Mouse (Mus musculus) retina, adult 2 months (tissue): Measurements from ENCODE around the gene Synrg.
A peak's percentile ranks its signal among the peaks of the same experiment; 100 is the strongest.

Experiments
- DNase-seq: peaks from one replicate; pipeline ENCODE4 v3.0.0-alpha.2; 2012; ENCODE audit warnings: low read depth, low spot score

Synrg gene

DNA sequence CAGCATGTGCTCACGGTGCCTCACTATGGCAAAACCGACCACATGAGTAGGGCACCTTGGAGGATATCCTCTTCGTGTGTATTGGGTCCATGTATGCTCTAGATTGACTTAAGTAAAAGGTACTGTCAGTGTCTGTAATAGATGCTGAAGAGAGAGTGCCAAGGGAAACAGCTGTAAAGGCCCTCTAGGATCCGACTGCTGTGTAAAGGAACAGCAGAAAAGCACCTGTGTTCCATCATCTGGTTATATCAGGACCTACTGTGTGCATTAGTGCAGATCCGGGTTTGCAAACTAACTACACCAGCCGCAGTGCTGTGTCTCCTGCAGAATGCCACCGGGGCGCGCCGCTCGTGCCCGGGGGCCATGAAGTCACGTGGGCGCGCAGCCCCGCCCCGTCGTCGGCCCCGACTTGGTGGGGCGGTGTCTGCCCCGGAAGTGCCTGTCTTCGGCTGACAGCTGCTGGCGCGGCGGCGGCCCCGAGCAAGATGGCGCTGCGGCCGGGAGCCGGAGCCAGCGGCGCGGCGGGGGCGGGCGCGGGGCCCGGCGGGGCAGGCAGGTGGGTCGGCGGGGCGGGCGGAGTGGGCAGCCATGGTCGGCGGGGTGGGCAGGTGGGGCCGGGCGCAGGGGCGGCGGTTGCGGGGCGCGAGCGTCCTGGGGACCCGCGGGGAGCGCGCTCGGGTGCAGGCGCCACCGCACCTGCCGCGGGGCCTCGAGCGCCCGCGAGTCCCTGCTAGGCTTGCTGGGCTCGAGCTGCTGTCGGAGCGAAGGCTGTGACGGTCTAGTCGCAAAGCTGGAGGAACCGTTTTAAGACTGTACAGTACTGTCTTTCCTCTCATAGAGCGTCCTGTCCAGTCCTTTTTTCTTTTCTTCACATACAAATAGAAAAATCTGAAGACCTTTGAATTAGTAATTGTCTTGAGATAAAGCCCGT lies at the start of gene Synrg:
Gene Synrg, plus strand, starts transcription at position 438 of the 931 bp plus-strand sequence.
- peak; percentile 71 for DNase-seq

DNA sequence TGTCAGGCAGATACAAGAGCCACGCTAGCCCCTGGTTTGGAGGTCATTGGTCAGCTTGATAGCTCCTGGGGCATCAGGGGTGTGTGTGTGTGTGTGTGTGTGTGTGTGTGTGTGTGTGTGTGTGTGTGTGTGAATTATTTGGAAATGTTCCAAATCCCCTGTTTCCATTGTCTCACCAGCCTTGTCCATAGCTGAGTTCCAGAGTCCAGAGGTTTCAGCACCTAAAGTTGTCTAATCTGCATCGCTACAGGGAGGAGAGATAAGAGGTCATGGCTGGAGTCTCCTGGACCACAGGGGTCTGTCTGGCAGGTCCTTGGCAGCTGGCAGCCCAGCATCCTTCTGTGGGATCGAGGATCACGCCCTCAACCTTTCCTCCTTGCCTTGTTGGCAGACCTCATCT lies 49.7 kb upstream of the Synrg start:
- DNase-seq: no peak

DNA sequence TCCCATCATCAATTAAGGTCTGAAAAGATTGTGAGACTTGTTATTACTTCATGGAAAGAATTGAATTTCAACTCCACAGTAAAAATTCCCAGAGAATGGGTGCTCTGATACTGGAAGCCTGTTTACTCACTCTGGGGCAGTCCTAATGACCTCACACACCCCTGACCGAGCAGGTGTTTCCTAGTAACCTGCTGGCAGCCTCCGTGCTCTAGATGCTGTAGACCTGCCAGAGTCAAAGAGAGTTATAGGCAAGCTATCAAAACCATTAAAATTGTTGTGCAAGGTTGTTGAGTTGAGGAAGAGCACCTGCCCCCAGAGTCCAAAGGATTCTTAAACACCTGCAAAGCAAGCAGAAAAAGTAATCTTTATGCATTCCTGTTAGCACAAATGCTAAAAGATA lies 41.6 kb upstream of the Synrg start:
- DNase-seq: no peak

DNA sequence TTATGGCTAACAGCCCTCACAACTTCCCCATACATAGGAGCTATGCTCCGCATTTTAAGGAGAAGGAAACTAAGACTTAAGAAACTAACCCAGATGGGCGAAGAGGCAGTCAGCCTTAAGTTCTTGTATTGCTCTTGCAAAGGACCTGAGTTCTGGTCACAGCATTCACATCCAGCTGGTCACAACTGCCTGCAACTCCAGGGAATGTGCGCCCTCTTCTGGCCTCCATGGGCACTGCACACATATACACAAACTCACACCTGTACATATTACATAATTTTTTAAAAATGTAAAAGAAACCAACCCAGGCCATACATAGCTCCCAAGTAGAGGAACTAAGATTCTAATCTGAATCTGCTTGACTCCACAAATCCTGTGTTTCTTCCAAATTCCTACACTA lies 37.1 kb upstream of the Synrg start:
- DNase-seq: no peak

DNA sequence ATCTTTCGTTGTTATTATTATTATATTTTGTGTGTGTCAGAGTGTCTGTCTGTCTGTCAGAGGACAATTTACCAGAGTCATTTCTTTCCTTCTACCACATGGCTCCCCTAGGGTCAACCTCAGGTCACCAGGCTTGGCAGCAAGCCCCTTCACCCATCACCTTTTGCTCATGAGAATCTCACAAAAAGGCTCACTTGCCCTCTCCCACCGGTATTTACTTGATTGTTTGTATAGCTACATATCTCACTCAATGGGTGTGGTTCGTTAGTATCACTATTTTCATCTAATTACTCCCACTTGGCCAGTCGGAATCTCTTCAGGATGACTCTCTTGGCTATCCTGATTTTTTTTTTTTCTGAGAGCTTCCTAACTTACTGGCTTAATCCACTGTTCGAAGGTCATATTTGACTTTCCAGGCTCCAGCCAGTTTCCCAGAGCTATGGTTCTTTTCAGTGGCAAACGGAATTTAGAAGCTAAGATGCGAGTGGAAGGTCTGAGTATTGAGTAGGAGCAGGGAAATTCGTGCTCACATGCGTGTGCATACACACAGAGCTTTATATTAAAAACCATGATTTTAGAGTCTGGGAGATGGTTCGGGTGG lies 31.6 kb upstream of the Synrg start:
- DNase-seq: no peak

DNA sequence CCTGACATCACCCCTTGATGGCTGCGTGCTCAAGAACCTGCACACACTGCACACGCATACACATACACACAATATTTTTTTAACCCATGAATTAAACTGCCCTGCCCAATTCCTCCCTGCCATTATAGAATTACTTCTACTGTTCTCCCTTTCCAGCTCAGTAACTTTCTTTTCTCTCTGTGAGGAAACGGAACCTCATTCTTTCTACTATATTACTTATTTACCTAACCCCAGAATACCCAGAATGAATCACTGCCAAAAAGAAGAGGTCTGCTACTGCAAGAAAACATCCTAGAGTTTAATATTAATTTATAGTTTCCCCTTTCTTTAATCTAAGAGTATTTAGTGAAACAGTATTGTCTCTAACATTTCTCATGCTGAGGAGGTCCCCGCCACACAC lies 30.9 kb upstream of the Synrg start:
- no peak for DNase-seq

DNA sequence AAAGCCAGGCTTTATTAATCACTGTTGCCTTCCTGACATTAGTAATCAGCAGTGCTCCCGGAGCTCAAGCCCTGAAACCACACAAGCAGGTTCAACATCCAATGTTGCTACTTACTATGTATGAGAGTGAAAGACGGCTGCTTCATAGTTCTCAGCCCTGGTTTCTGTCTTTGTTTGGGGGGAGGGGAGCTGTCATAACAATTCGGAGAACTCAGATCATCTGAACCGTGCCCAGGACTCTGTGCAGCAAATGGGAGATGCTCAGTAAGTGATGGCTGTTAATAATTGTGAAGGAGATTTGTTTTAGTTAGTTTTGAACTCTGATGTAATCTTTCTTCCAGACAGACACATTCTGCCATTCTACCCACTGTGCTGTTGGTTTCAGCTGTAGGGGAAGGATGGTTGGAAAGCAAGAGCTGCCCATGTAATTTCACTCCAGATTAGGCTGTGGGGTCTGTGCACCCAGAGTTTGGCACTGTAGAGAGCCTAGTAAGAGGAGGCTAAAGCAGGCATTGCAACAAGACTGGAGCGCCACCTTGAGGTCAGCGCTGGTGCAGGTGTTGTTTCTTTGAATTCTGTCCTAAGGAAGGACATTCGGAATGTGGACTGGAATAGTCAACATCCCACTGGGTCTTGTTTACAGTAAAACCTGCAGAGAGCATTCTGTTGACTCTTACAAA lies 28.1 kb upstream of the Synrg start:
- peak; percentile 36 for DNase-seq

DNA sequence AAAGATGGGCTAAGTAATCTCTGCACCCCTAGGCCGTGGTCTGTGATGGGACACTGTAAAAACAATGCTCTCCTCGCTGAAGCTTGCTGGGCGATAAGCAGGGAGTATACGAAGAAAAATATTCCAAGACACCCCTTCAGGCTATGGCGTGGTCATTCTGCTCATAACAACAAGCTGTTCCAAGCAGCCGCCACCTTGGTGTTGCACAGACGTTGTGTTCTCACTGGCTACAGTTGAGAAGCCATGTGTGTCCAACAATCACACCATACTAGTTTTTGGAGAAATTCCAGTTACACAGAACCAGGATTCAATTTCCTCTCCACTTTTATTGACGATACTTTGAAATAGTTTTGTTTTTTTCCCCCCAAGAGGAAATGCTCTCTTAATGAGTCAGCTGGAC lies 25.7 kb upstream of the Synrg start:
- no peak for DNase-seq

DNA sequence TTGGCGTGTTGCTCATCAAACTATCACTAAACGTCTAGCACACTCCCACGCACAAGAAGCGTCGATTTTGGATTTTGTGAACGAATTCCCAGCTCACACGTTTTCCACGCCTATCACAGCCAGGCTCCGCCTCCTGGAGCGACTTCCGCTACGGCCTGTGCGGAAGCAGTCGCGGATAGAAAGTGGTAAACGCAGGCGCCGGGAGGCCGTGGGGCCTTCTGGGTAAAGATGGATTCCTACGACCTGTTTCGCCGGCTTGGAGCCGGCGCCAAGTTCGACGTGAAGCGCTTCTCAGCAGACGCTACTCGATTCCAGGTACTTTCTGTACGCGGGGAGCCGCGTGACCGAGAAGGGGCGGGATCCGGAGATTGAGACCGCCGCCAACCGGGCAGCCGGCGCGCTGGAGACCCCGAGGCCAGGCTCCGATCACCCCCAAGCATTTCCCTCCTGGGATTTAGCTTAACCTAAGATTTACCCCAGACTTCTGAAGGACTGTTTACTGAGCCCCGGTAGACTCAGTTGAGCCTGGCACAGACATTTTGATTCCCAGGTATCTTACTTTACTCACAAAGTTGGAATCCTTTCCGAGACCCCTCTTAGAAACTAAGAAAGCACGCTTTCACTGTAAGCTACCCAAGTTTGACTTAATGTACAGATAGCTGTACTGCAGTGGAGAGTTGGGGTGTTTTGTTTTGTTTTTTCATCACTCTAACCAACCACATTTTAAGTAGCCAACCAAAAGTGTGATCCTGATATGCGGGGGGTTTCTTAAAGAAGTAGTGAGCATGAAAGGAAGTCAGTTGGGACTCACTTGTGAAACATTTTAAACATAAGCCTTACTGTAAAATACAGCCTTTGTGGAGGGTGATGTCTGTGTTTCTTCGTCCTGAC lies 22.0 kb upstream of the Synrg start, which contains the start of gene Ddx52:
Gene Ddx52, plus strand, starts transcription at position 113 of the 891 bp plus-strand sequence.
- peak; percentile 76 for DNase-seq

DNA sequence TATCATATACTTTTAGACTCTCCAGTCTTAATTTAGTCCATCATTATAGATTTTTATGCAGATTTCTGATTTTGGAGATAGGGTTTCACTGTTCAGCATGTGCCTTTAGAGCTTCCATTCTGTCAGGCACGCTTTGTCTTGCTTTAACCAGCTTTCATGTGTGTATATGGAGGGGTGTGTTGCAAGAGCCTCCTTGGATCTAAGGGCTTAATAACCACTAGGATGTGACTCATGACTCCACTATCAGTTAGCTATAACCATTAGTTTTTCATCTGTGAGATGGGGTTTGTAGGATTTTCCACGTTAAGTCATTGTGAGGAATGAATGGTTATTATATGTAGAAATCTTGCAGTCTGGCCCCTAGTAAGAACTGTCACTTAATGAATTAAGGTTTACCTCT lies 7.4 kb upstream of the Synrg start:
- DNase-seq: no peak

DNA sequence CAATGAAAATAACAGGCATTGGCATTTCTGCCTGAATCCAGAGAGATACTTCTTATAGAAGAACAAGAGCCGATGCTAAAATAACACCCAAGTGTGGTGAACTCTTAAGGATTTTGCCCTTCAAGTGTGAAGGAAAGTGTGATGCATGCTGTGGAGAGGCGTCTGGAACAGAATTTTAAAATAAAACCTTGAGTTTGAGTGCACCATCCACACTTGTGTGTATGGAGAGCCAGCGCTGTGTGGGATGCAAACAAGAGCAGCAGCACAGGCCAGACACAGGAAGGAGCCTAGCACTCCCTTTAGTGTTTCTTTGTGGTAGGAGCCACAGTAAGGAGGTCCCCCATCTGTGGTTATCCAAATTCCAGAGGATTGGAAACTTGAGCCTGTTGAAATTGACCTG lies 2.2 kb upstream of the Synrg start:
- no peak for DNase-seq

DNA sequence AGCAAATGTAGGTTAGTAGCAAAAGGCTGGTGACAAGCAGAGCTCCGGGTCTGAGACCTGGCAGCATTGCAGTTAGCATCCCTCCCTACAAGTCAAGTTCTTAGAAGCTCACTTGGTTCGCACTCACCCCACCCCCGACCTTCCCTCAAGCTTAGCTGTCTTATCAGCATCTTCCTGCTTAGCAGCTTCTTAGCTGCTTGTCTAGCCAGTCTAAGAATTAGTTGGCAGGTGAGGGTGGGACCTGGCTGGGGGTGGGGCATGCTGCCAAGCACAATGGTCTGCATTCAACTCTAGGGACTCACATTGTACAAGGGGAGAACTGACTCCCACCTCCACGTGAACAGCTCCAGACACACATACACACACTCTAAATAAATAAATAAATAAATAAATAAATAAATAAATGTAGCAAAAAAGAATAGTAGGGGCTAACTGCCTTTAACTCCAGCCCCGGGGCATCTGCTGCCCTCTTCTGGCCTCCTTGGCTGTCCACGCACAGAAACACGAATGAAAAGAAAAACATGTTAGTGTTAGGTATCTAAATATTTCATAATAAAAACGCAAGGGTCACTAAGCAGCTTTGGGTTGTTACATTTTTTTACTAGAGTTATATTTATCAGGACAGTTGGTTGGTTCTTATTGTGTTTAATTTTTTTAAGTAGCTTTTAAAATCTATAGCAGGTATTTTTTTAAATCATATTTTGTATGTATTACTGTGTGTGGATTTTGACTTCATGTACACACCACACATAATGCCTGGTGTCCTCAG lies 3.4 kb downstream of the Synrg start:
- DNase-seq: peak; percentile 56

DNA sequence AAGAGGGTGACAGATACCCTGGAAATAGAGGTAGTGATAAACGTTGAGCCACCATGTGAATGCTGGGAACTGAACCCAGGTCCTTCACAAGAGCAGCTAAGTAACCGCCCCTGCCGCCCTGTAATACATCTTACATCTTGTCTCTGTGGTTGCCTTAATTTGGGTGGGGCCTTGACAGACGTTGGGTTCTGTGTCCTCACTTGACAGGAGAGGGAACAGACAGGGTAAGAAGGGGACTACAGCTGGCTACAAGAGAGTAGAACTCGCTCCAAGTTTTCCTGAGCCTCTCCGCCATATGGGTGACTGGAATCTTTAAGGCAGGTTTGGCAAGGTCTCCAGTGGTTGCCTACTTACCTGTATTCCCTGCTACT lies 4.0 kb downstream of the Synrg start:
- DNase-seq: no peak

DNA sequence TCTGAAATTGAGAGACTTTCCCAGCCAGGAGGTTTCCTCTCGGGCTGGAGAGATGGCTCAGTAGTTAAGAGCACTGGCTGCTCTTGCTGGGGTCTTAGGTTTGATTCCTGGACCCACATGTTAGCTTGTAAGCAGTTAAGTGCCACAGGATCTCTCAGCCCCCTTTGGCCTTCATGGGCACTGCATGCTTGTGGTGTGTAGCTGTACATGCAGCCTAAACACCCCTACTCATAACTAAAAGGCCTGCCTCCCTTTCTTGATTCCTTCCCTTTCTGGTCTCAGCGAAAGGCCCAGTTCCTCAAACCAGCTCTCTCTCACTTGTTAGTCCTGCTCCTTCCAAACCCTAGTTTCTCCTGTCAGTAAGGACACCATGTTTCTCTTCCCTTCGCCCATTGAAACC lies 4.8 kb downstream of the Synrg start:
- no peak for DNase-seq

DNA sequence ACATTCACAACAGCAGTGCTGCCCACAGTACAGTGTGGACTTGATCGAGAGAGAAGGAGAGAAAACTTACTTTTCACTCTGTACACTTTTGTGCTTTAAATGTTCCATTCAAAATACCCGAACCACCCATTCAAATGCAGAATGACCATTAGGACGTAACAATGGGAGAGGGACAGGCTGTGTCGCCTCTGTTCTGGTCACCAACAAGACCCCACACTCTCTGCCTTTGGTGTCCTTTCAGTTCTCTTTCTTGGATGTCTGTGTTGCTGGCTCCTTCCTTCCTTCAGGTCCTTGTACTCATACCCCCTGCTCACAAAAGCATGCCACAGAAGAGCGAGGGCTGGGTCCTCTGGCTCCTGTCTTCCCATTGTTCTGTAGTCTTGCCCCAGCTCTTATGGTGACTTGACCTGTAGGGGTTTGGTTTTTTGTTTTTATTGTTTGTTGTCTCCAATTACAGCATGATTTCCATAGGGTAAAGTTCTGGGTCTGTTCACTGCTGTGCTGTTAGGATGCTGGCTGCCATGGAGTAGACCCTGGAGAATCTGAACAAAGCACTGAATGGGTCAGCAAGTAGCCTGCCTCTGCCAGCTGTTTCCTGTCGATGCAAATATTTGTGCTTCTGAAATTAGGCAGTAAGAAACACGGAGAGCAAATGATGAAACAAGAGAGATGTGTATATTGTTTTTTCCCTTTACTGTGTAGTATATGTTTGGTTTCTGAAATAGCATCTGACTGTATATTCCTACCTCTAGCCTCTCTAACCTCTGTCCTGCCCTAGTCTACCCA lies 10.5 kb downstream of the Synrg start:
- DNase-seq: no peak

DNA sequence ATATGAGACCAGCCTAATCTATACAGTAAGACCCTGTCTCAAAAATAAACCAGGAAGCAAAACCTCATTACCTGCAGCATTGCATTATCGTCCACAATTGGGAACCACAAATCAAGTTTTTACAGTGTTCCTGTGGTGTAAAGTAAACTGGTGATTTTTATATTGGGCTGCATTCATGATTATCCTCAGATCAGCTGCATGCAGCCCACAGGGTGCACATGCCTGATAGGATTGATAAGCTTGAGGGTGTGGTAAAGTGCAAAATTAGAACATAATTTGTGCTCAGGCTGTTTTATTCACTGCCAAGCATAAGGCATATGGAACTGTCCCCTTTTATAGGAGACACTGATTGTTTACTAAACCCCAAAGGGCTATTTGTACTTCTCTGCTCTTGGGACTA lies 11.3 kb downstream of the Synrg start:
- DNase-seq: no peak

DNA sequence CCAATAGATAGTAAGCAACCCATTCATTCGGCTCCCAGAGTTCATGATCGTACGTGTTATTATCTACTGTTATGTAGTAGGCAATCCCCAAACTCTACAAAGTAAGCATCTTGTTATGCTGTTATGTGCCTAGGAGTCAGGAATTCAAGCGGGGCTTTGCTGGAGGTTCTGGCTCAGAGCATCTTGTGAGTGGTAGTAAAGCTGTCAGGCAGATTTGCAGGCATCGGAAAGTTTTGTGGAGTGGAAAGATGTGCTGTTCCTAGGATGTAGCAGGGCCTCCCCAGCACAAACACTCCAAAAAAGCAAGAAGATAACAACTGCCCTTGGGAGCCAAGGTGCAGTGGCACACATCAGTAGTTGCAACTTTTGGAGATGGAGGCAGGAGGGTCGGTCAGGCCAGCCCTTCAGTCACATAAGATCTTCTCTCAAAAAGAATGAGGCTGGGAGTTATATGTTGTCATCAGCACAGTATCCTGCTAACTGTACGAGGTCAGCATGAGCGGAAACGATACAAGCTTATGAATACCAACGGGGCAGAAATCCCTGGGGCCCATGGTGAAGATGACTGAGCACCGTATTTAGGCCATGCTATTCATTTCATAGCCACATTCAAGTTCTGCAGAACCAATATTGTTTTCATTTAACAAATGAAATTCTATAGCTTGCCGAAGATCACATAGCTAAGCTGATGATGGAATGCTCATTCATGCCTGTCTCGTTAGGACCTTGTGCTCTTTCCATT lies 12.2 kb downstream of the Synrg start:
- no peak for DNase-seq

DNA sequence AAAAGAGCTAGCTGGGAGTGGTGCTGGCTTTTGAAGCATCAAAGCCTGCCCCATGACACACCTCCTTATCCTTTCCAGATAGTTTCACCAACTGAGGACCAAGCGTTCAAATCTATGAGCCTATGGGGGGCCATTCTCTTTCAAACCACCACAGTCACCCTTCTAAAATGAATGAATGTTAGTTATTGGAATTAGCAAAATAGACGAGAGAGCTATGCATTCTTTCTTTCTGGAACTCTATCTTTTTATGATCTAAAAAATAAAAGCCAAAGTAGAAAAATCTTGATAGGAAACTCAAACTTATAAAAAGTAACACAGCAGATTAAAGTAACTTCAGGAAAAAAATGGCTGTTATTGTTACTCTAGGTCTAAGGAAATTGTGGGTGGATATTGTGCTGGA lies 13.6 kb downstream of the Synrg start:
- DNase-seq: no peak

DNA sequence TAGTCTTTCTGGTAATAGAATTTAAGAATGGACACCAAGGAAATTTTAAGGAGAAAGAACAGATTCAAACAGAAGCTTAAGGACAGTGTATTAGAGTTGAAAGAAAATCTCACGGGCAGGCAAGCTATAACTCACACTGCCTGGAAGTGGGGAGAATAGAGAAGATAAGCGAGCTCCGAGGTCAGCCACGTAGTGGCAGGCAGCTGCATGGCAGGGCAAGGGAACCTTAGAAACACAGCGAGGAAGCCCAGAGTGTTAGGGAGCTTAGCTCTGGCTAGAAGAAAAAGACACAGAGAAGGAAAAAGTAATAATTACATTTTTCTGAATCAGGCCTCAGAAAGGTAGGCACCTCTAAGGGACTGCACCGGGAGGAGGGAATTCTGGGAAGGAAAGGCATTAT lies 15.8 kb downstream of the Synrg start:
- DNase-seq: no peak
